Mouse (Mus musculus): ENCODE data around the gene Fbxo30.
"Not testable (repeated sequence)": the region's sequence is repeated elsewhere in the genome, so short reads cannot be mapped to it uniquely, and the experiment has no call there.

Fbxo30 gene

GRCm38 (mm10) chr10:11280578-11281463, at the start of gene Fbxo30:
Gene Fbxo30 (plus strand): TSS chr10:11281330.
- peak; percentile 92 for DNase-seq (ENCODE audit: low spot score)

- no peak for DNase-seq (ENCODE audit: low spot score)
Measured at GRCm38 (mm10) chr10:11233208-11233607, 47.9 kb upstream of the Fbxo30 start.

GRCm38 (mm10) chr10:11242988-11243387, 38.1 kb upstream of the Fbxo30 start:
- not testable (repeated sequence) for DNase-seq (ENCODE audit: low spot score)

GRCm38 (mm10) chr10:11248210-11248609, 32.9 kb upstream of the Fbxo30 start:
- DNase-seq (ENCODE audit: low spot score): no peak

- no peak for DNase-seq (ENCODE audit: low spot score)
Measured at GRCm38 (mm10) chr10:11250247-11250997, 30.7 kb upstream of the Fbxo30 start.

GRCm38 (mm10) chr10:11253581-11253980, 27.5 kb upstream of the Fbxo30 start:
- not testable (repeated sequence) for DNase-seq (ENCODE audit: low spot score)

GRCm38 (mm10) chr10:11260119-11260518, 21.0 kb upstream of the Fbxo30 start:
- no peak for DNase-seq (ENCODE audit: low spot score)

GRCm38 (mm10) chr10:11262292-11262691, 18.8 kb upstream of the Fbxo30 start:
- DNase-seq (ENCODE audit: low spot score): not testable (repeated sequence)

- DNase-seq (ENCODE audit: low spot score): not testable (repeated sequence)
Measured at GRCm38 (mm10) chr10:11263795-11264194, 17.3 kb upstream of the Fbxo30 start.

- DNase-seq (ENCODE audit: low spot score): no peak
Measured at GRCm38 (mm10) chr10:11269165-11269564, 12.0 kb upstream of the Fbxo30 start.

- no peak for DNase-seq (ENCODE audit: low spot score)
Measured at GRCm38 (mm10) chr10:11274431-11274830, 6.7 kb upstream of the Fbxo30 start.

GRCm38 (mm10) chr10:11280235-11280577, 924 bp upstream of the Fbxo30 start:
- DNase-seq (ENCODE audit: low spot score): no peak

GRCm38 (mm10) chr10:11281498-11282305, 572 bp downstream of the Fbxo30 start:
- DNase-seq (ENCODE audit: low spot score): peak; percentile 72

- no peak for DNase-seq (ENCODE audit: low spot score)
Measured at GRCm38 (mm10) chr10:11282306-11282631, 1.1 kb downstream of the Fbxo30 start.

GRCm38 (mm10) chr10:11298418-11298817, 17.3 kb downstream of the Fbxo30 start:
- DNase-seq (ENCODE audit: low spot score): no peak

GRCm38 (mm10) chr10:11305365-11306053, 24.4 kb downstream of the Fbxo30 start:
- no peak for DNase-seq (ENCODE audit: low spot score)

- DNase-seq (ENCODE audit: low spot score): no peak
Measured at GRCm38 (mm10) chr10:11306054-11306367, 24.9 kb downstream of the Fbxo30 start.

GRCm38 (mm10) chr10:11309866-11310265, 28.7 kb downstream of the Fbxo30 start:
- no peak for DNase-seq (ENCODE audit: low spot score)

GRCm38 (mm10) chr10:11310481-11310880, 29.4 kb downstream of the Fbxo30 start:
- no peak for DNase-seq (ENCODE audit: low spot score)

GRCm38 (mm10) chr10:11317856-11318454, 36.8 kb downstream of the Fbxo30 start:
- DNase-seq (ENCODE audit: low spot score): not testable (repeated sequence)

GRCm38 (mm10) chr10:11319446-11319970, 38.4 kb downstream of the Fbxo30 start:
- no peak for DNase-seq (ENCODE audit: low spot score)
